Mouse (Mus musculus): ENCODE data around the gene Olfr1477. TPM values are rescaled to one million over a fixed set of nuclear protein-coding genes. Genes with fewer than 3 reads are reported as not detected.

Olfr1477 gene
- polyA plus RNA-seq (2012; rRNA removed) = not detected in 2 replicates

DNA sequence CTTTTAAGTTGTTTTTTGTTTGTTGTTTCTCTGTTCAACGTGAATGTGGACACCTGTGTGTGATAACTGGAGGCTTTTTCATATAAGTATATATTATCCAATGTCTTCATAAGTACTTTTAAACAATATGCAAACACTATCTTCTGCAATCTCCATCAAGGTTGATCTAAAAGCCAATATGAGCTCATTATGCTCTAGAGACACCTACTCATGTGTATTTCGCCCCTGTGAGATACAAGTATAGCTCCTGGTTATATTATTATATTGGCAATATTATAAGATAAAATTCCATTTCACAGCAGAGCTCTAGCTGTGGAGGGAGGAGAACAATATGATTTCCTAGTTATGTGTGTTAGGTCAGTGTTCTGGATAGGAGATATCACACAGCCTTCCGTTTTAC, at the start of gene Olfr1477:
Gene Olfr1477, plus strand, starts transcription at position 301 of the 400 bp plus-strand sequence.

DNA sequence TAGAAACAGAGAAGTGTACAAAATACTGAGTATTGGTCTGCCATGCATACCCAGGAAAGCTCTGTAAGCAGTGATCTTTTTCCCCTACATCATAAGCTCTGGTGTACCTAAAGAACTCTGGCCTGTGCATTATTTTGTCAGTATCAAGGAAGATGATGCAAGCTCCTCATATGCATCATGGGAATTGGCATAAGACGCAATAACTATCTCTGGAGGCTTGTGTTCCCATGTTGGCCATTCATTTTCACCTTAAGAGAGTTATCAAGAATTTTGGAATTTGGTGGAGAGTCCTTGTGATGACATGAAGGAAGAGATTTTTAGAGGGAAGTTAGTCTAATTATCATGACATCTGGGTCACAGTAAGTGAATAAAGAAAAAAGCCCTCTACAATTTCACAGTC, 44.4 kb upstream of the Olfr1477 start, which contains the start of gene Olfr1472:
Gene Olfr1472, minus strand, starts transcription at position 101 of the 400 bp plus-strand sequence.

DNA sequence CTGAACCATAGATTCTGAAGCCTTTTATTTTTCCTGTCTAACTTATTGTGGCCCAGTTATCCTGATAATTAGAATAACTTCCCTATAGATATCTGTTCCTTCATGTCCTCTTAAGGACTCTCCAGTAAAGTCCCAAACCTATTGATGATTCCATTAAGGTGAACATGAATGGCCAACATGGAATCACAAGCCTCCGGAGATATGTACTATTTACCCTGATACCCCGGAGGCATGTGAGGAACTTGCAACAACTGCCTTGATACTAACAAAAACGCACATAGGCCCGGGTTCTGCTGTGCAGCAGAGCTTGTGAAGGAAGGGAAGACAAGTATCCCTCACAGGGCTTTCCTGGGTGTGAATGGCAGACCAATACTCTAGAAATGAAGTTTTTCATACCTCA, 31.1 kb upstream of the Olfr1477 start, which contains the start of gene Olfr1474:
Gene Olfr1474, plus strand, starts transcription at position 301 of the 400 bp plus-strand sequence.

DNA sequence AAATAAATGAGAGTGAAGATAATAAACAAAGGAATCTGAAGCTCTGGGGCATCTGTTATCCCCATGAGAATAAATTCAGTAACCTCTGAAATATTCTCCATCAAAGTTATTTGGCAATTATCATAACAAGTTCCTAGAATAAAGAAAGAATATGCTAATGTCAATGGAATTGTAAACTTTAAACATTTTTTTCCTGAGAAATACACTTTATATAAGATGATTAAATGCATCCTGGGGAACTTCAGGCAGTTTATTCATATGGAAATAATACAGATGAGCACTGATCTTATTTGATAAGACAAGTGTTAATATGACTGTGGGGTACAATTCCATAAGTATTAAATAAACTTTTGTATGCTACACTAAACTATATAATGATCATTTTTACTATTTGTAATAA, 20.2 kb upstream of the Olfr1477 start, which contains the start of gene Olfr1475:
Gene Olfr1475, minus strand, starts transcription at position 101 of the 400 bp plus-strand sequence.

DNA sequence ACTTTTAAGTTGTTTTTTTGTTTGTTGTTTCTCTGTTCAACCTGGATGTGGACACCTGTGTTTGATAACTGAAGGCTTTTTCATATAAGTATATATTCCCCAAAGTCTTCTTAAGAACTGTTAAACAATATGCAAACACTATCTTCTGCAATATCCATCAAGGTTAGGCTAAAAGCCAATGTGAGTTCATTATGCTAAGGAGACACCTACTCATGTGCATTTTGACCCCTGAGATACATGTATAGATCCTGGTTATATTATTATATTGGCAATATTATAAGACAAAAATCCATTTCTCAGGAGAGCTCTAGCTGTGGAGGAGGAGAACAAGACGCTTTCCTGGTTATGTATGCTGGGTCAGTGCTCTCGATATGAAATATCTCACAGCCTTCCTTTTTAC, 27.3 kb downstream of the Olfr1477 start, which contains the start of gene Olfr1480:
Gene Olfr1480, plus strand, starts transcription at position 301 of the 400 bp plus-strand sequence.

Other genes with a start within 250 kb of the Olfr1477 start
- not detected in 2 replicates for gene Olfr1465, start 185.0 kb upstream of the Olfr1477 start, polyA plus RNA-seq (2012; rRNA removed)
- gene Olfr1466, start 161.7 kb upstream of the Olfr1477 start, polyA plus RNA-seq (2012; rRNA removed) = not detected in 2 replicates
- not detected in 2 replicates for gene Olfr1467, start 138.3 kb upstream of the Olfr1477 start, polyA plus RNA-seq (2012; rRNA removed)
- not detected in 2 replicates for gene Olfr1469, start 92.7 kb upstream of the Olfr1477 start, polyA plus RNA-seq (2012; rRNA removed)
- gene Olfr1471, start 57.1 kb upstream of the Olfr1477 start, polyA plus RNA-seq (2012; rRNA removed) = not detected in 2 replicates
- gene Olfr1472, start 44.5 kb upstream of the Olfr1477 start, polyA plus RNA-seq (2012; rRNA removed) = not detected in 2 replicates
- gene Olfr1474, start 31.0 kb upstream of the Olfr1477 start, polyA plus RNA-seq (2012; rRNA removed) = not detected in 2 replicates
- gene Olfr1475, start 20.4 kb upstream of the Olfr1477 start, polyA plus RNA-seq (2012; rRNA removed) = not detected in 2 replicates
- not detected in 2 replicates for gene Olfr1480, start 27.4 kb downstream of the Olfr1477 start, polyA plus RNA-seq (2012; rRNA removed)
- not detected in 2 replicates for gene Olfr1484, start 83.0 kb downstream of the Olfr1477 start, polyA plus RNA-seq (2012; rRNA removed)
- not detected in 2 replicates for gene Olfr1487, start 116.8 kb downstream of the Olfr1477 start, polyA plus RNA-seq (2012; rRNA removed)
- not detected in 2 replicates for gene Olfr1489, start 131.1 kb downstream of the Olfr1477 start, polyA plus RNA-seq (2012; rRNA removed)
- not detected in 2 replicates for gene Olfr1490, start 150.5 kb downstream of the Olfr1477 start, polyA plus RNA-seq (2012; rRNA removed)
- not detected in 2 replicates for gene Olfr1491, start 196.7 kb downstream of the Olfr1477 start, polyA plus RNA-seq (2012; rRNA removed)
- gene Olfr1493-ps1, start 222.7 kb downstream of the Olfr1477 start, polyA plus RNA-seq (2012; rRNA removed) = not detected in 2 replicates
- not detected in 2 replicates for gene Olfr1494, start 239.2 kb downstream of the Olfr1477 start, polyA plus RNA-seq (2012; rRNA removed)

Measured in liver, embryonic 14 days (tissue).